Mouse (Mus musculus) thymus, adult 2 months (tissue): ENCODE results near the gene Gm45140.

Experiments
- CTCF ChIP-seq: fragments of 200-500 bp; IDR thresholded peaks from 2 replicates; pipeline ENCODE4 v1.5.1; 2012; ENCODE audit warnings: mild to moderate bottlenecking, control low read depth, low read length, moderate library complexity, borderline replicate concordance; ENCODE audit not compliant: control insufficient read depth, poor library complexity, insufficient read depth; ENCODE audit errors: extremely low read depth
- POLR2A ChIP-seq: fragments of 200-500 bp; IDR thresholded peaks from 2 replicates; pipeline ENCODE4 v1.6.1; 2012; ENCODE audit warnings: mild to moderate bottlenecking, low read length, control low read depth, moderate library complexity; ENCODE audit not compliant: control insufficient read depth, poor library complexity, insufficient read depth; ENCODE audit errors: extremely low read depth

DNA sequence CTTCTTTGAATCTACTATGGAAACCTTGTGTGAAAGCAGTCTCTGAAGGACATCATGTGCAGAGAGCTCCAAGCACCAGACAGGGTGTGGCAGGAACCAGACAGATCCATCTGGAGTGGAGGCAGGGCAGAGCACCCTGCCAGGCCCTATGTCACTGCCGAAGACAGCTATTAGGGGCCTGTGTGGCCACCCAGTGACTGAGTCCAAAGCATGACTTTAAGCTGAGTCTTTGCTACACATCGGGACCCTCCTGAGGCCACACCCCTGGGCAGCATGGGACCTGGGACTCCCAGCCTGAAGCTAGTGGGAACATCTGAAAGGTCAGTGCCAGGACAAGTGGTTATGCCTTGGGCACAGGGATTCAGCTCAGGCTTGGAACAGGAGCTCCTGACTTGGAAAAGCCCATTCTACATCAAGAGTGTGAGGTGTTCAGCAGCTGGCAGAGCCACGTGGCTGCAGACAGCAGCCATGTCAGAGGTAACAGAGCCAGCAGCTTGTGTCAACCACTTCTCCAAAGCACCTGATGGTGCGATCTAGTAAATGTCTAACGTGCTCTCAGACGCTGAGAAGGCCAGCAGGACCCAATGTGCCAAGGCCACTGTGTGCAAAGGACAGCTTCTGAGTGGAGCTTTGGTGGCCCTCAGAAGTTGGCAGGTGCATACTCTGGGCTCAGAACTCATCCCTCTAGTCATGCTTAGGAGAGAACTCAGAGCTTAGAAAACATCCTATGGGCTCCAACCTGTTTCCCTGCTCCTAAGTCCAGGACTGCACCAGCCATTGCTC is 48.3 kb downstream of the Gm45140 start:
- TF ChIP-seq POLR2A (no peak), CTCF (no peak)
